Mouse (Mus musculus) erythroblast, embryonic 14.5 days (primary cell): ENCODE results near the gene Gm49353. TPM values are rescaled to one million over a fixed set of nuclear protein-coding genes. Genes with fewer than 3 reads are reported as not detected.

Experiments
- H3K27me3 ChIP-seq: 2 replicates; pipeline ENCODE4 v1.6.1; 2012; ENCODE audit warnings: inconsistent platforms; ENCODE audit not compliant: control insufficient read depth
- H3K36me3 ChIP-seq: 2 replicates; pipeline ENCODE4 v1.6.1; 2012; ENCODE audit warnings: mild to moderate bottlenecking, inconsistent platforms; ENCODE audit not compliant: control insufficient read depth
- H3K4me1 ChIP-seq: 2 replicates; pipeline ENCODE4 v1.6.1; 2012; ENCODE audit warnings: inconsistent platforms; ENCODE audit not compliant: control insufficient read depth
- H3K4me3 ChIP-seq: replicated peaks from 2 replicates; pipeline ENCODE3; 2012; ENCODE audit warnings: moderate library complexity, mild to moderate bottlenecking, inconsistent platforms
- H3K9me3 ChIP-seq: 2 replicates; pipeline ENCODE4 v1.6.1; 2012; ENCODE audit warnings: low read length, inconsistent platforms, mixed read lengths; ENCODE audit not compliant: control insufficient read depth
- GATA1 ChIP-seq: IDR thresholded peaks from 2 replicates; pipeline ENCODE4 v1.6.1; 2012; ENCODE audit warnings: low read length, inconsistent platforms, mixed read lengths
- TAL1 ChIP-seq: IDR thresholded peaks from 3 replicates; pipeline ENCODE4 v1.6.1; 2012; ENCODE audit warnings: low read length, inconsistent platforms, mixed read lengths
- polyA plus RNA-seq: library from polyadenylated mRNA; stranded (reverse); fragments of >175 nt; gene quantifications from 2 replicates; pipeline ENCODE4 v1.2.3, GENCODE M21; 2012

Gm49353 gene
- polyA plus RNA-seq, 1 experiment, result not detected

DNA sequence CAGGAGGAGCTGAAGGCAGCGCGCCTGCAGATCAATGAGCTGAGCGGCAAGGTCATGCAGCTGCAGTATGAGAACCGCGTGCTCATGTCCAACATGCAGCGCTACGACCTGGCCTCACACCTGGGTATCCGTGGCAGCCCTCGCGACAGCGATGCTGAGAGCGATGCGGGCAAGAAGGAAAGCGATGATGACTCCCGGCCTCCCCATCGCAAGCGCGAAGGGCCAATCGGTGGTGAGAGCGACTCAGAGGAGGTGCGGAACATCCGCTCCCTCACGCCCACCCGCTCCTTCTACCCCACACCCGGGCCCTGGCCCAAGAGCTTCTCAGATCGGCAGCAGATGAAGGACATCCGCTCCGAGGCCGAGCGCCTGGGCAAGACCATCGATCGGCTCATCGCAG lies 1.9 kb upstream of the Gm49353 start:
- Histone ChIP-seq H3K4me1 (no peaks in the 10 kb centered on the region), H3K27me3 (no peaks in the 10 kb centered on the region; the same call in 1 of the 2 replicates), H3K9me3 (peaks cover 15% of the 10 kb centered on the region), H3K36me3 (no peaks in the 10 kb centered on the region), H3K4me3 (no peak overlapping the region)
- TF ChIP-seq TAL1 (no peak), GATA1 (no peak)

DNA sequence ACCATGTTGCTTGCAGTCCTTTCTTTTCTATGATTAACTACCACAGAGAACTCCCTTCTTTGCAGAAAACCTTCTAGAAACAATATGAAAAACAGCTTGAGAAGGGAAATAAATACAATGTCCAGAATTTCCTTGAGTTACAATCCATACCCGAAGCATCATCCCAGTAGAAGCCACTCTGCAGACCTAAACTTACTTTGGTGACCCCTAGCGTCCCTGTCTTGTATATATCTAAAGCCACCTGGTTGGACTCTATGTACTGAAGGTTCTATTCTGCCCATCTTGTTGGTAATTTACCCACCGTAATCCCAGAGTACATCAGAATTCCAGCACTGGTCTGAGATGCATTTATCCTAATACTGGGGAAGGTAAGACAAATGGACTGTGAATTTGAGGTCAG lies 1.1 kb downstream of the Gm49353 start:
- TF ChIP-seq TAL1 (no peak), GATA1 (no peak)
- Histone ChIP-seq H3K4me1 (no peaks in the 10 kb centered on the region), H3K36me3 (no peaks in the 10 kb centered on the region), H3K4me3 (no peak overlapping the region), H3K27me3 (no peaks in the 10 kb centered on the region; the same call in 1 of the 2 replicates), H3K9me3 (peaks cover 15% of the 10 kb centered on the region)

DNA sequence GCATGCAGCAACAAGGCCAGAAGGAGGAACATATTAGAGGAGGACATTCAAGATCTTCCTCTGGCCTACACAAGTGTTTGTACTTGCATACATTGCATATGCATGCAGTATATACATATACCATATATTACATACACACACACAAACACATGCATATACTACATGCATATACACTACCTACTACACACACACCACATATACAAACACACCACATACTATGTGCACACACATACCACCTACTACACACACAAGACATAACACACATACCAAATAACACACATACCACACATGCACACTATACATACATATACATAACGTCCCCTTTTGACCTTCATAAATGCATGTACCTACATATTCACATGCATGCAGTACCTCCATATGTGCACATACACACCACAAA lies 1.9 kb downstream of the Gm49353 start:
- Histone ChIP-seq H3K9me3 (peaks cover 15% of the 10 kb centered on the region), H3K4me3 (no peak overlapping the region), H3K36me3 (no peaks in the 10 kb centered on the region), H3K27me3 (no peaks in the 10 kb centered on the region; the same call in 1 of the 2 replicates), H3K4me1 (no peaks in the 10 kb centered on the region)
- TF ChIP-seq TAL1, result no peak
- TF ChIP-seq GATA1, result no peak

DNA sequence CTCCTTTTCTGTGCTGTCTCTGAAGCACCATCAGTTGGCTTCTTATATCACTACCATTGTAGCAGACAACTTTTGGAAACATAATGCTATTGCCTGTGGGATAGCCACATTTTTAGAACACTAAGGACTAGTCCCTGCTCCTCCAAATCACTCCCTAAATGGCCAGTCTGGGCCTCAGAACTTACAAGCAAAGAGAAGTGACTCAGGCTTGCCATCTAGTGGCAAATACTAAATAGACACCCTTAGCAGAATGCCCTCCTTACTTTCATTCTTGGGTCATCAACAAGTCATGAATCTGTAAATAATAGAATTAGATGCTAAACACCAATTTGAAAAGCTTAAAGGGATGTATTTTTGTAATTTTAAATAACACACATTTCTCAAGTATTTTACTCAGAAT lies 8.0 kb downstream of the Gm49353 start:
- H3K9me3 ChIP-seq, result no peaks in the 10 kb centered on the region
- H3K36me3 ChIP-seq, result no peaks in the 10 kb centered on the region
- TF ChIP-seq TAL1 (no peak), GATA1 (no peak)
- no peaks in the 10 kb centered on the region for H3K27me3 ChIP-seq
- no peak overlapping the region for H3K4me3 ChIP-seq
- no peaks in the 10 kb centered on the region for H3K4me1 ChIP-seq

DNA sequence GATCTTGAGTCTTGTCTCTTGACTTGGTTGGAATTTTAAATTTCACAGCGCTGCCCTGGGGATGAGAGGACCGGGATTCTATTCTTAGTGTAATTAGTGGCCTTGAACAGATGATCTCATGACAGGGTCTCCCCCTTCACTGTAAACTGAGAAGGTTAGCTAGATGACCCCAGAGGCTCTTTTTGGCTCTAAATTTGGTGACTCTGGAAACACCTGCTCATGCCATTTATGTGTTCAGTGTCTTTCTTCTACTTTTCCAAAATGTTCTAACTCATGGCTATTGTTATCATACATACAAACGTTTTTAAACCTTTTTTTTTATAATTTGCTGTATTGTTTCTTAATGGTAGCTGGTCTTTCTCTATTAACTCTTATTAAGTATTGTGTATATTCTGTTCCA lies 10.0 kb downstream of the Gm49353 start:
- no peaks in the 10 kb centered on the region for H3K9me3 ChIP-seq
- no peak for TF ChIP-seq TAL1
- TF ChIP-seq GATA1, result no peak
- no peaks in the 10 kb centered on the region for H3K4me1 ChIP-seq
- H3K4me3 ChIP-seq, result no peak overlapping the region
- no peaks in the 10 kb centered on the region for H3K27me3 ChIP-seq
- H3K36me3 ChIP-seq, result no peaks in the 10 kb centered on the region

DNA sequence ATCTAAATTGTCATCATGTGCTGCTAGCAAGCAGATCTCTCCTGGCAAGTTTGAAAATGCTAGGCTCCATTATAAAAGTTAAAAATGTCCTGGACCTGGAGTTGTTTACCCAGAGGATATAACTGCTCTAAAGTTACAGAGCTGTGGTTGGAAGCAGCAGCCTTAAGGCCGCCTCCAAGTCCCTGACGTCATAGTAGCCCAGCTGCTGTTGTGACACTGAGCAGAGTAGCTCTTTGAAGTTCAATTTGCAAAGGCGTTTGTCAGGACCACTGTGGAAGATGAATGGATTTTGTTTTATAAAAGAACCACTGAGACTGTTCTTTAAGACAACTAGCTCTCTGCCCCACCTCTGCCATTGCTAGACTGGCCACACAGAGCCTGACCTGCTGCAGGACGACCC lies 12.7 kb downstream of the Gm49353 start, which contains the start of gene 9330159F19Rik:
9330159F19Rik (plus strand) TSS at position 154 of the 400 bp plus-strand sequence.
- H3K36me3 ChIP-seq, result no peaks in the 10 kb centered on the region

DNA sequence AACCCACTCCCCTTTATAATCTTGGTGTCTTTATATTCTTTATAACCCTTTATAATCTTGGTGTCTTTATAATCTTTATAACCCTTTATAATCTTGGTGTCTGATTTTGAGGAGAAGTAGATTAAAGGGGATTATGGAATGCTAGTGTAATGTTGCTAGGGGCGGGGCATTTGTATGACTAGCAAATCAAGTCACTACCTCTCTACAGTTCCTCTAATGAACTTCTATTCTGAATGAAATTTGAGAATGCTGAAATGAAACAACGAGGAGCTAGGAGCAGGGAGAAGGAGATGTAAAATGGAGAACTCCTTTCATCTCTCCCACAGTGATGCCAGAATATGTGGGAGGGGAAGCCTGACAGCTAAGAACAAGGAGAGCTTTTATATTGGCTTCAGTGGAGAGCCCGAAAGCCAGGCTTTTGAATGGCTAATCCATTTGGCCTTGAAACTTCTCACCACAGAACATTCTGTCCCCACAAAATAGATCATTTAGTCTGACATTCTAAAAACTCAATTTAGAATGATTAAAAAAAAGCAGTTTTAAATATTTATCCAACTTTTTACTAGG lies 14.9 kb downstream of the Gm49353 start:
- TF ChIP-seq TAL1 (no peak), GATA1 (no peak)
- Histone ChIP-seq H3K36me3 (no peaks in the 10 kb centered on the region), H3K9me3 (no peaks in the 10 kb centered on the region), H3K4me1 (no peaks in the 10 kb centered on the region), H3K4me3 (no peak overlapping the region), H3K27me3 (no peaks in the 10 kb centered on the region)

More for the DNA sequence above, 12.7 kb downstream of the Gm49353 start, which contains the start of gene 9330159F19Rik:
- Histone ChIP-seq H3K9me3 (no peaks in the 10 kb centered on the region), H3K27me3 (no peaks in the 10 kb centered on the region), H3K4me1 (no peaks in the 10 kb centered on the region), H3K4me3 (no peak within 1 kb of the TSS)
- TF ChIP-seq GATA1 (no peak), TAL1 (no peak)

DNA sequence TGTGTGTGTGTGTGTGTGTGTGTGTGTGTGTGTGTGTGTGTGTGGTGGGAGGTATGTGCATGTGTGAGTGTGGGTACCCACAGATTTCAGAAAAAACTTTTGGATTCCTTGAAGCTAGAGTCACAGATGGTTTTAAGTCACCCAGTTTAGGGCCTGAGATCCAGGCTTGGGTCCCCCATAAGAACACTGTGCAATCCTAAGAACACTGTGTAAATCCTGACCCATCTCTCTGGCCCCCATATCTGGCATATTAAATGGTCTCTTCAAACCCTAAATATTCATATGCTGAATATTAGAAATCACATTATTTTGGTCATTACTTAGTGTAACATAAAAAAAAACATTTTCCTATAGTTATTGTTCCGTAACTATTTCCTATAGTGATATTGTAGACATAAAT lies 18.2 kb downstream of the Gm49353 start:
- H3K36me3 ChIP-seq, result no peaks in the 10 kb centered on the region
- TF ChIP-seq TAL1 (no peak), GATA1 (no peak)
- H3K4me1 ChIP-seq, result no peaks in the 10 kb centered on the region
- no peak overlapping the region for H3K4me3 ChIP-seq
- H3K27me3 ChIP-seq, result no peaks in the 10 kb centered on the region
- H3K9me3 ChIP-seq, result no peaks in the 10 kb centered on the region

DNA sequence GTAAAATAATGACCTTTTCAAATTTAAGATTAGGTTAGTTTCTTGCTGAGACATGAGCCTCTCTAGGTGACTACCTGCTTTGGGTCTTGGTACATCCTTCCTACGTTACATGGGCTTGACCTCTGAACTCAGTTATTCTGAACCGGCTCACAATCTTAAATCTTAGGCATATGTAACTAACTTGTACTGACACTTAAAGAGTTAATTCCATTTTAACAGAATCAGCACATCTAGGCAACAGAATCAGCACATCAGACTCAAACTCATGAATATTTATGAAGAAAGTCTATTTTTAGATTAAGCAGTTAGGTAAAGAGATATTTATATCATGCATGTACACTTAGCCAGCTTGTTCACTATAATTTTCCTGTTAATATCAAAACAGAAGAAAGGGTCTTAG lies 18.7 kb downstream of the Gm49353 start:
- no peaks in the 10 kb centered on the region for H3K27me3 ChIP-seq
- H3K9me3 ChIP-seq, result no peaks in the 10 kb centered on the region
- H3K36me3 ChIP-seq, result no peaks in the 10 kb centered on the region
- H3K4me3 ChIP-seq, result no peak overlapping the region
- no peaks in the 10 kb centered on the region for H3K4me1 ChIP-seq
- TF ChIP-seq TAL1 (no peak), GATA1 (no peak)

DNA sequence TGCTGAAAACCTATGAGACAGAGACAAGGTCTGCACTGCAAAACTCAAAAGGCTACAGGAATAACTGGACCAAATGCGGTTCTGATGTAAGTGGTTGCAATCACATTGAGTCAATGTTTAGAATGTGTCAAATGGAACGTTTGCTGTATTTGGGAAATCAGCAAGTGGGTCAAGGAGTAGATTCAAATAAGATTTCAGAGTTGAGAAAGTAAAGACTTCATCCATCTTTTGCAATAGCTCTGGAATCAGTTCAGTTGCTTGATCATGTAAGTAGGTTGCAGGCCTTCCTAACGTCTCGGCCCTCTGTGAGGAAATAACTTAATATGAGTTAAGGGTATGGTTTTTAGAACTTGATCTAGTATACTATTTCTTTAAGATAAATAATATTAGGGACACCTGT lies 26.6 kb downstream of the Gm49353 start:
- Histone ChIP-seq H3K4me3 (no peak overlapping the region), H3K9me3 (no peaks in the 10 kb centered on the region), H3K36me3 (no peaks in the 10 kb centered on the region), H3K27me3 (no peaks in the 10 kb centered on the region), H3K4me1 (no peaks in the 10 kb centered on the region)
- TF ChIP-seq TAL1, result no peak
- TF ChIP-seq GATA1, result no peak
